Mouse (Mus musculus): ENCODE measurements around the gene Cdk2ap2.
A peak's percentile ranks its signal among the peaks of the same experiment; 100 is the strongest.
"Not testable (repeated sequence)": the region's sequence is repeated elsewhere in the genome, so short reads cannot be mapped to it uniquely, and the experiment has no call there.

Gene Cdk2ap2

GRCm38 (mm10) chr19:4117006-4117405 is 20.0 kb downstream of the Cdk2ap2 start:
- no peak for DNase-seq (ENCODE audit: low spot score)

GRCm38 (mm10) chr19:4118350-4118749 is 21.4 kb downstream of the Cdk2ap2 start:
- no peak for DNase-seq (ENCODE audit: low spot score)

GRCm38 (mm10) chr19:4119716-4120487 is 22.9 kb downstream of the Cdk2ap2 start:
- DNase-seq (ENCODE audit: low spot score), result no peak

- no peak for DNase-seq (ENCODE audit: low spot score)
Observed at GRCm38 (mm10) chr19:4120496-4120895, 23.5 kb downstream of the Cdk2ap2 start.

- DNase-seq (ENCODE audit: low spot score), result peak; percentile 93
Observed at GRCm38 (mm10) chr19:4121097-4121805, 24.3 kb downstream of the Cdk2ap2 start.

DNA sequence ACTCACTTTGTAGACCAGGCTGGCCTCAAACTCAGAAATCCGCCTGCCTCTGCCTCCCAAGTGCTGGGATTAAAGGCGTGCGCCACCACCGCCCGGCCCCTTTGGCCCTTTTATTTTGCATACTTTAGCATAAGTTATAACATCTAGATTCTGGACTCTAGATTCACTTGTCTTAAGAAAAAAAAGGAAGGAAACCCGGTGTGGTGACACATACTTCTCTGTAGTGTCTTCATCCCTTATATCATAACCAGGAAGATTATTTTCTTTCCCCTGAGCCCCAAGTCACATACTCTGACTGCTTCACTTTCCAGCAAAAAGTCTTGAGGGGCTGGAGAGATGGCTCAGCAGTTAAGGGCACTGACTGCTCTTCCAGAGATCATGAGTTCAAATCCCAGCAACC is 24.9 kb downstream of the Cdk2ap2 start:
- not testable (repeated sequence) for DNase-seq (ENCODE audit: low spot score)

- DNase-seq (ENCODE audit: low spot score), result no peak
Observed at GRCm38 (mm10) chr19:4122411-4123370, 25.7 kb downstream of the Cdk2ap2 start.

DNA sequence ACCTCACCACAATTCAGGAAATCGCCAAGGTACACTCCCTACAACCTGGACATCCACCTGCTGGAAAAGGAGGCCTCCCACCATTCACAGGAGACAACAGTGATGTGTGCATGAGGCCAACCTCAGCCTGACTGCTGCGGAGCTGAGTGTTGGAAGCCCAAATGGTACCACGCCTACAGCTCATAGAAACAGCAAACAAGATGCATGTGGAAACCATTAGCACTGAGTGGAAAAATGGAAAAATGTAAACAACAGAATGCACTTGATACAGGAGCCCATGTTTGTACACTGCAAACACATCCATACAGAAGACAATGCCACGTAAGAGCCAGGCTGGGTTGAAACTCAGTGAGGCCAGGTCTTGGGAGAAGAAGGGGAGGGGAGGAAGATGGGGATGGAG is 27.4 kb downstream of the Cdk2ap2 start:
- no peak for DNase-seq (ENCODE audit: low spot score)

GRCm38 (mm10) chr19:4125268-4125667 is 28.3 kb downstream of the Cdk2ap2 start:
- not testable (repeated sequence) for DNase-seq (ENCODE audit: low spot score)

GRCm38 (mm10) chr19:4125741-4126696 is 29.0 kb downstream of the Cdk2ap2 start, which contains the start of gene Aip:
Gene Aip (minus strand): TSS chr19:4125858.
- DNase-seq (ENCODE audit: low spot score), result peak; percentile 90

GRCm38 (mm10) chr19:4126759-4127495 is 29.9 kb downstream of the Cdk2ap2 start:
- DNase-seq (ENCODE audit: low spot score), result no peak

- DNase-seq (ENCODE audit: low spot score), result no peak
Observed at GRCm38 (mm10) chr19:4129462-4129861, 32.5 kb downstream of the Cdk2ap2 start.

DNA sequence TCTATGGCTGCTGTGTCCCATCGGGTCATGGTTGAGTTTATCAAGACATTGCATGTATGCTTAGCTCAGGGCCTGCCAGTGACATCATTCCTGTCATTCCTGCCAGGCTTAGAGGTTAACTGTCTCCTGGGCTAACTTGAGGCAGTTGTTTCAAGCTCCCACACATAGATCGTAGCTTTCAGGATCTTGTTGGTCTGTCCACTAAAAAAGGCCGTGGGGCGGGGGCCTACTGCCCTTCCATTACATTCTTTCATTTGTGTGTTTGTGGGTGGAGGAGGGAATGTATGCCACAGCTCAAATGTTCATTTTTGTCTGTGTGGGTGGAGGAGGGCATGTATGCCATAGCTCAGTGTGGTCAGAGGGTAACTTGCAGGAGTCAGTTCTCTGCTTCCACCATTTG is 33.1 kb downstream of the Cdk2ap2 start:
- DNase-seq (ENCODE audit: low spot score), result no peak

DNA sequence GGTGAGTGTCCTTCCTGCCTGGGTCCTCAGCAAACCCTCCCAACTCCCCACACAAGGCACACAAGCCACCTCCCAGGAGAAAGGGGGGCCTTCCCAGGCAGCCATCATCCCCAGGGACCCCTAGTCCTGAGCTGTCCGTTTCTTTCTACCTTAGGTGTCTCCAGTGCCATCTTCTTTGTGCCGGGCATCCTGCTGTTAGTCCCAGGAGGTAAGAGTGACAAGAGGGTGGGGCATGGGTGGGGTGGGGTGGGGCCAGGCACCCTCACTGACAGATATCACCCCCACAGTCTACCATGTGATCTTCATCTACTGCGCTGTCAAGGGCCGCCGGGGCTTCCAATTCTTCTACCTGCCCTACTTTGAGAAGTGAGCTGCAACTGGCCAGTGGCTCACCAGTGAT is 34.1 kb downstream of the Cdk2ap2 start:
- DNase-seq (ENCODE audit: low spot score), result no peak

DNA sequence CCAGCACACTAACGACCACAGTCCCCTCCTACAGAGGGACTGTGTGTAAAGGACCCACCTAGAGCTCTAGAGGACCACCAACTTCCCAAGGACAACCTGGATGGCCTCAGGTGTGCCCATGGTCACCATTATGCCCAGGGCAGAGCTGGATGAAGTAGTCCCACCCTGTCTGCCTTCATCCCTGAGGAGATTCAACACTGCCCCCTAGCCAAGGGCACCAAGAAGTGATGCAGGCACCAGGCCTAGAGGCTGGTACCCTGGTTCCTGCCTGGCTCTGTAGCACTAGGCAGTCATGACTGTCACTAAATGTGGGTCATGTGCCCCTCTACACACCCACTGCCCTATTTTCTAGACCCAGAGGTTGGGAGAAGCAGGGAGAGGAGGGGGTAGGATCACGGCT is 34.8 kb downstream of the Cdk2ap2 start:
- DNase-seq (ENCODE audit: low spot score), result no peak

GRCm38 (mm10) chr19:4134354-4134753 is 37.4 kb downstream of the Cdk2ap2 start:
- no peak for DNase-seq (ENCODE audit: low spot score)

DNA sequence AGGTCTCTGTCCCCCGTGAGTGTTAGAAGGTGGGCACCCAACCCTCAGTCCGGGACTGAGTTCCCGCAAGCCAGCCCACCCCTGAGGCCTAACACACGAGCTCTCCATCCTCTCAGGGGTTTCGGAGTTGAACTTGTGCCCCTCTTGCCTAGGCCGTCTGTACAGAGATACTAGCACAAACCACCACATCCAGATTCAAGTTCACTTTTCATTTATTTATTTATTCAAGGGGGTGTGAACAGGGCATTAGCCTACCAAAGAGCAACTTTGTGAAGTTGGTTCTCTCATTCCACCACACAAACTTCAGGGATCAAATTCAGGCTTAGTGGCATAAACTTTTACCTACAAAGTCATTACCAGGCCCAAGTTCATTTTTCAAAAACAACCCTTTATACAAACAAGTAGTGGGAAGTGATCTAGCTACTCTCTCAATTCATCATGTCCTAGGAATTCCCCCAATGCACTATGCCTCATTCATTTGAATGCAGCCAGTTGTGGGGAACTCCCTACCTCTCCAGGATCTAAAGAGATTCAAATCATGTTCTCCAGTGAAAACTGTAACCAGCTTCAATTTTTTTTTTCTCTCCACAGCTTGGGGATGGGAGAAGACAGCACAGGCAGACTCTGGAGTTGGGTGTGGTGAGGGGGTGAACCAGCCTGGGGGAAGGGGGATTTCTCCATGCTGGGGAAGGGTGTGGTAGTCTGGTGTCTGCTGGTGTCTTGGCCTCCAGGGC is 38.4 kb downstream of the Cdk2ap2 start:
- DNase-seq (ENCODE audit: low spot score), result not testable (repeated sequence)

DNA sequence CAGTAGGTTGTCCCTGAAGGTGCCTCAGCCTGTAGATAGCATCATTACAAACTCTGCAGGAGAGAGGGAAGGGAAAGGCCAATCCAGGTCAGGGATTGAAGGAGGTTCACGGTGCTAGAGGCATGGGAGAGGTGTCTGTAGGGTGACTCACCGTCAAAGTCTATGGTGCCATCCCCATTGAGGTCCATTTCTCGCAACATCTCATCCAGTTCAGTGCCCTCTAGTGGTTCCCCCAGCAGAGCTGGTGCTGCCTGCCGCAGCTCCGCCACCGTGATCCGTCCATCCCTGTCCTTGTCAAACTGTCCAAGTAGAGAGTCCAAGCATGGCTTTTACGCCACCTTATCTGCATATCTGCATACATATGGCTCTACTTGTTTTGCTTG is 39.0 kb downstream of the Cdk2ap2 start:
- DNase-seq (ENCODE audit: low spot score), result not testable (repeated sequence)

DNA sequence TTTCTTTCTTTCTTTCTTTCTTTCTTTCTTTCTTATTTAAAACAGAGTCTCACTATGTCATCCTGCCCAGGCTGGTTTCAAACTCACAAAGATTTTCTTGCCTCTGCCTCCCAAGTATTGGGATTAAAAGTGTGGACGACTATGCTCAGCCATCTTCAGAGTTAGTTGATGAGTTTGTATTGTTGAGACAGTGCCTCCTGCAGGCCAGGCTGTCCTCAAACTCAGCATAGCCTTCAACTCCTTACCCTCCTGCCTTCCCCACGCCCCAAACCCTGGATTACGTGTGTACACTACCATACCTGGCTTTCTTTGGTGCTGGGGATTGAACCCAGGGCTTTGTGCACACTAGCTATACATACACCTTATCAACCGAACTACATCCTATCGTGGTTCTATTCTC is 39.5 kb downstream of the Cdk2ap2 start:
- no peak for DNase-seq (ENCODE audit: low spot score)

DNA sequence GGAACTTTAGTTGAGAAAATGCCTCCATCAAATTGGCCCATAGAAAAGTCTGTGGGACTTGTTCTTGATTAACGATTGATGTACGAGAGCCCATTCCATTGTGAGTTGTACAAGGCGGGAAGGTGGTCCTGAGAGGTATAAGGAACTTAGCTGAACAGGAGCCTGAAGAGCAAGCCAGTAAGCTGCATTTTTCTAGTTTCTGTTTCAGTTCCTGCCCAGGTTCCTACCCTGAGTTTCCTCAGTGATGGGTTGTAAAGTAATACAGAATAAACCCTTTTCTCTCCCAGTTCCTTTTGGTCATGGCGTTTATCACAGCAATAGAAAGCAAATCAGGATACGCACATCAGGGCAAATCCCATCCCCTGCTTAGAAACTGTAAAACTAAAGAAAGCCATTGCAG is 40.9 kb downstream of the Cdk2ap2 start:
- DNase-seq (ENCODE audit: low spot score), result no peak

Measured in urinary bladder, postnatal 10 days (tissue).